Mouse (Mus musculus): ENCODE results near the gene Scin. TPM values are rescaled to one million over a fixed set of nuclear protein-coding genes. Genes with fewer than 3 reads are reported as not detected.

The Scin gene
- total RNA-seq, 2 experiments from 2014 or later, result 0.92 to 1.0 TPM

DNA sequence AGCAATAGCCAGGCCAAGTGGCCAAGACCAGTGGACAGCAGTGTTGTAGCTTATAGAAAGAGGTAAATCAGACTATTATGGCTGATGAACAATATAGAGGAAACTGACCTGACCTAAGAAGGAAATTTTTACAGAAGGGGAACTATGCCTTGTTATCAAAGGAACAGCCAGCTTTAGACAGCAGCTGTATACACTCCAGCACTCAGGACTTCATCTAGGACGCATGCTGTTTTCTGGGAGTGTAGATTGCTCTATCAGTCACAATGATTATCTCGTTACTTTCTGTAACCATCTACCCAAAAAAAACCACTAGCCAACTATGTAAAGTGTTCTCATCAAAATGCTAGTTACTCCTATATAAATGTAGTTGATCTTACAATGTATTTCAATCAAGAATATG, 34.6 kb downstream of the Scin start:
- Histone ChIP-seq H3K4me3 (no peak overlapping the region), H3K27ac (no peak overlapping the region)
- TF ChIP-seq CTCF (IDR thresholded peaks at IDR 0.05), result no peak
- no peak for DNase-seq
- intact Hi-C loops (cut with DNase I), result no loop called here

- DNase-seq, result no peak
- Histone ChIP-seq H3K4me3 (no peak overlapping the region), H3K27ac (no peak overlapping the region)
- TF ChIP-seq CTCF (IDR thresholded peaks at IDR 0.05), result no peak
- intact Hi-C loops (cut with DNase I), result no loop called here
These were observed 36.6 kb downstream of the Scin start for GRCm38 (mm10) chr12:40097449-40097848.

DNA sequence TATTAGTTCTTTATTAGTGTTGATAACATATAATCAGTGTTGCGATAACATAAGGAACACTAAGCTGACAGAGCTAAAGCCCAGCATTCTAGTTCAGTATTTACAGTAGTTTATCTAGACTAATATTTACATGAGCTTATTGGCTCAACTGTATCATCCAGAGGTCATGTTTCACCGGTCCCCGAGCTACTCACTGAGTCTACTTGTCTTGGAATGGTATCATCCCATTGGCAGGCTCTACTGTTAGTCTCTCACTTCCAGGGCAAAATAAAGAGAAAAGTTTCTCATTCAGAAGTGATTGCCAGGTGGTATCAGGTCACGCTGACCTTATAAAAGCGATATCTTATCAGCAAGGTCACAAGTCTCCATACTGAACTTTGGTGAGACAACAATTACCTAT, 37.0 kb downstream of the Scin start:
- intact Hi-C loops (cut with DNase I), result no loop called here
- Histone ChIP-seq H3K27ac (no peak overlapping the region), H3K4me3 (no peak overlapping the region)
- no peak for TF ChIP-seq CTCF (IDR thresholded peaks at IDR 0.05)
- no peak for DNase-seq

- intact Hi-C loops (cut with DNase I), result no loop called here
- no peak for TF ChIP-seq CTCF (IDR thresholded peaks at IDR 0.05)
These were observed 37.6 kb downstream of the Scin start for GRCm38 (mm10) chr12:40096453-40096852.

DNA sequence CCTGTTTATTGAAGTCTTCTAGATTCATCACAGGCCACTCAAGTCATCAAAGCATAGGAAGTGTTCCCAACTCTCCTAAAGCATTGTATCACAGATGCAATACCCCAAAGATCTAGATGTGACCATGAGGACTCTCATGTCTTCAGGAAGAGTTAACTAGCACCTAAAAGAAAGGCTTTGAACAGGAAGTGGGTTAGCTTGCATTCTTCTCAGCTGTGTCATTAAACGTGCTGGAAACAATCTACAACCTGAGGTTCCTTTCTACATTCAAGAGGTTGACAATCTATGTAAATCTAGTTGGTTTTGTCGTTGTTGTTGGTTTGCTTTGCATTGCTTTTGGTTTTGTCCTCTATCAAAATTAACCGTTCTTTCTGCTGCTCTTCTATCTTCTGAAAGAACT, 44.0 kb downstream of the Scin start:
- Histone ChIP-seq H3K4me3 (no peak overlapping the region), H3K27ac (no peak overlapping the region)
- DNase-seq, result no peak
- TF ChIP-seq CTCF (IDR thresholded peaks at IDR 0.05), result no peak
- intact Hi-C loops (cut with DNase I), result no loop called here

More at GRCm38 (mm10) chr12:40096453-40096852, 37.6 kb downstream of the Scin start:
- no peak overlapping the region for H3K4me3 ChIP-seq
- no peak overlapping the region for H3K27ac ChIP-seq
- no peak for DNase-seq

GRCm38 (mm10) chr12:40085731-40086322, 48.2 kb downstream of the Scin start:
- intact Hi-C loops (cut with DNase I), result no loop called here
- no peak for TF ChIP-seq CTCF (IDR thresholded peaks at IDR 0.05)
- Histone ChIP-seq H3K4me3 (no peak overlapping the region), H3K27ac (no peak overlapping the region)
- DNase-seq, result no peak

DNA sequence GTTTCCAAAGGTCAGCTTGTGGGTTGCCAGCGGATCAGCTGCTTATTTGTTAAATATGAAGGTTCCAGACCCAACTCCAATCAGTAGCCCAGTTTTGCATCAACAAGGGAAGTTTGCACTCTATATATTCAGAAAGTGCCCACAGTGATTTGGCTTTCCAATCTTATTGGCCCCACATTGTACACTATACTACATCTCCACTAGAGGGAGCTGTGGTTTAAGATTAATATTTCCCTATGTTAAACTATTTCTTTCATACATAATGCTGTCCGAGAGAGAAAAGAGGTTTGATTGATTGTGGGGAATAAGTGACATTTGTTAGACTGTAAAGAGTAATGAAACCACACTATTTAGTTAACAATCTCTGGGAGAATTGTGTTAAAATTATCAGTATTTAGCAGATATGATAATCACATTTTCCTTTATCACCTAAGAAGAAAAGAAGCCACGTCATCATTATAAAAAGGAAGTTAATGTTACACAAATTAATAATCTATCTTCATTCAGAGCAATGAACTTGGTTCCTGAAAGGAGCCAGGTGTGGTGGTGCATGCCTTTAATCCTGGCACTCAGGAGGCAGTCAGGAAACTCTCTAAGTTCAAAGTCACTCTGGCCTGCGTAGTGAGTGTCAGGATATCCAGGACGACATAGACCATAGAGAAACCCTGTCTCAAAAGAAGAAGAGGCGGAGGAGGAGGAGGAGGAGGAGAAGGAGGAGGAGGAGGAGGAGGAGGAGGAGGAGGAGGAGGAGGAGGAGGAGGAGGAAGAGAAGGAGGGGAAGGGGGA, 51.4 kb downstream of the Scin start:
- TF ChIP-seq CTCF (IDR thresholded peaks at IDR 0.05), result peak; percentile 87
- Histone ChIP-seq H3K27ac (no peak overlapping the region), H3K4me3 (no peak overlapping the region)
- intact Hi-C loops (cut with DNase I), result loop anchor here (2.0 to 5.0 kb wide), 2 partner anchors 82 to 740 kb away; no protein-coding TSS in a partner anchor
- DNase-seq, result no peak

DNA sequence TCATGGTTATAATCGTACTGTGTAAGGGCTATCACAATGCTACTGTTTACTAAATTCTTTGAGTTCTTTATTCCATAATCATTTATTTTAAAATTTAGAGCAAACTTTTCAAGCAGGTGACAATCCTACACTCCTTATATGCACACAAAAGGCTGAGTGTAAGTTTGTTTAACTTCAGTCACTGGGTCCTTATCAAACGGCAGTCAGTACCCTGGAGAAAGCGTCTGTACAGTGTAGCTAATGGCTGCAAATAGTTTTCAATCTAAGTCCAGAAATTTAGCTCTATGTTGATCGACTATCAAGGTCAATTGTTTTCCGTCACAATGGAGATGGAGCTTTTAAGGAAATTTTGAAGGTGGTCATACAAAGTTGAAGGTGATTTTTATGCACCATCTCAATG, 52.0 kb downstream of the Scin start:
- intact Hi-C loops (cut with DNase I), result loop anchor here (2.0 to 5.0 kb wide), 2 partner anchors 83 to 740 kb away; no protein-coding TSS in a partner anchor
- H3K4me3 ChIP-seq, result no peak overlapping the region
- H3K27ac ChIP-seq, result no peak overlapping the region
- DNase-seq, result no peak
- TF ChIP-seq CTCF (IDR thresholded peaks at IDR 0.05), result no peak

DNA sequence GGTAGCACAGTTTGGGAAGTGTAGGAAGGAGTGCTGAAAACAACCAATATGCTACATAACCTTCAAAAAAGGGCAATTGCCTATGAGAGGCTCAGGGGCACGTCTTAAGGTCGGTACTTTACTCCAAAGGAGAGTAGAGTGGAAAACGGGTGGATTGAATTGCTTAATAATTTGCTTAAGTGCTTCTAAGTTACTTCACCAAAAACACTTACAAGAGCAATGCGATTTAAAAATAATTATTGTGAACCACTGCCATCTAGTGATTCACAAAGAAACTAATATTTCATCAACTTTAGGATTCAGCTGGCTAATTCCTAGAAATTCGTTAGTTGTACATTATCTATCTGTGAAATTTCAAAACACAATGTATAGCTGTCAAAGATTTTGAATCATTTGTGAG, 60.4 kb downstream of the Scin start:
- peak; percentile 40 for TF ChIP-seq CTCF (IDR thresholded peaks at IDR 0.05)
- DNase-seq, result no peak
- H3K4me3 ChIP-seq, result no peak overlapping the region
- intact Hi-C loops (cut with DNase I), result loop anchor here (5.0 kb wide), 1 partner anchor 561 kb away; no protein-coding TSS in a partner anchor
- H3K27ac ChIP-seq, result no peak overlapping the region

DNA sequence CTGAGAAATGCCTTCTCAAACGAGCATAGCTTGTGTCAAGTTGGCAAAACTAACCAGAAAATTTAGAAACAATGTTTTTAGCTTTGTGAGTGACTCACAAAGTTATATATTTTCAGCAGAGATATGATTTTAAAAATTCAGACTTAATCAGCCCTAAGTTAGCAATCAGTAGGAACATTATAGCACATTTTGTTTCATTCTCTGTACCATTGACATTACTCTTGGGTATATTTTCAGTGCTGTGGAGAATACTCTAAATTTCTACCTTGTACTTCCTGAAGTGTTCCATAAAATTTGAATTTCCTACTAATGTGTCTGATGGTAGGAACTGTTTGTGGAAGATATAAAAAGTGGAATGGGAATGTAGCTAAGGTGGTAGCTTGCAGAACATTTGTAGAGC, 87.0 kb downstream of the Scin start:
- H3K4me3 ChIP-seq, result no peak overlapping the region
- DNase-seq, result no peak
- H3K27ac ChIP-seq, result no peak overlapping the region
- TF ChIP-seq CTCF (IDR thresholded peaks at IDR 0.05), result no peak
- intact Hi-C loops (cut with DNase I), result no loop called here

GRCm38 (mm10) chr12:40043816-40044585, 90.0 kb downstream of the Scin start:
- intact Hi-C loops (cut with DNase I), result no loop called here
- Histone ChIP-seq H3K27ac (no peak overlapping the region), H3K4me3 (no peak overlapping the region)
- no peak for TF ChIP-seq CTCF (IDR thresholded peaks at IDR 0.05)
- no peak for DNase-seq

GRCm38 (mm10) chr12:40040067-40040466, 94.0 kb downstream of the Scin start:
- no peak overlapping the region for H3K27ac ChIP-seq
- no peak for DNase-seq
- no peak overlapping the region for H3K4me3 ChIP-seq
- TF ChIP-seq CTCF (IDR thresholded peaks at IDR 0.05), result peak; percentile 72
- intact Hi-C loops (cut with DNase I), result loop anchor here (1.0 kb wide), 1 partner anchor 529 kb away; no protein-coding TSS in a partner anchor
